Mouse (Mus musculus): ENCODE results near the gene Pard6b. TPM values are rescaled to one million over a fixed set of nuclear protein-coding genes. Genes with fewer than 3 reads are reported as not detected.
A peak's percentile ranks its signal among the peaks of the same experiment; 100 is the strongest.
"Not testable (repeated sequence)": the region's sequence is repeated elsewhere in the genome, so short reads cannot be mapped to it uniquely, and the experiment has no call there.

Gene Pard6b
- polyA plus RNA-seq, 2 experiments from 2014 or later, result 0.48 to 1.1 TPM

- no peak for ATAC-seq
These were observed 22.5 kb downstream of the Pard6b start for GRCm38 (mm10) chr2:168103341-168103740.

GRCm38 (mm10) chr2:168104375-168105144, 23.8 kb downstream of the Pard6b start:
- no peak for ATAC-seq

GRCm38 (mm10) chr2:168105271-168105670, 24.5 kb downstream of the Pard6b start:
- no peak for ATAC-seq

GRCm38 (mm10) chr2:168106701-168107178, 25.9 kb downstream of the Pard6b start:
- no peak for ATAC-seq

GRCm38 (mm10) chr2:168107356-168107755, 26.6 kb downstream of the Pard6b start:
- ATAC-seq, result no peak

GRCm38 (mm10) chr2:168107901-168108300, 27.1 kb downstream of the Pard6b start:
- ATAC-seq, result not testable (repeated sequence)

GRCm38 (mm10) chr2:168111902-168112301, 31.1 kb downstream of the Pard6b start:
- ATAC-seq, result peak; percentile 28

- ATAC-seq, result no peak
These were observed 32.5 kb downstream of the Pard6b start for GRCm38 (mm10) chr2:168113263-168113662.

GRCm38 (mm10) chr2:168113692-168114091, 32.9 kb downstream of the Pard6b start:
- ATAC-seq, result no peak

- no peak for ATAC-seq
These were observed 34.0 kb downstream of the Pard6b start for GRCm38 (mm10) chr2:168114699-168115350.

- ATAC-seq, result no peak
These were observed 35.0 kb downstream of the Pard6b start for GRCm38 (mm10) chr2:168115826-168116225.

GRCm38 (mm10) chr2:168117147-168117546, 36.3 kb downstream of the Pard6b start:
- ATAC-seq, result no peak

GRCm38 (mm10) chr2:168117553-168117952, 36.7 kb downstream of the Pard6b start:
- ATAC-seq, result no peak

GRCm38 (mm10) chr2:168117967-168118366, 37.2 kb downstream of the Pard6b start:
- ATAC-seq, result no peak

GRCm38 (mm10) chr2:168118456-168118855, 37.7 kb downstream of the Pard6b start:
- ATAC-seq, result no peak

GRCm38 (mm10) chr2:168119123-168119522, 38.3 kb downstream of the Pard6b start:
- no peak for ATAC-seq

GRCm38 (mm10) chr2:168120906-168121305, 40.1 kb downstream of the Pard6b start:
- no peak for ATAC-seq

GRCm38 (mm10) chr2:168123652-168124051, 42.8 kb downstream of the Pard6b start:
- no peak for ATAC-seq

GRCm38 (mm10) chr2:168125288-168126089, 44.7 kb downstream of the Pard6b start:
- ATAC-seq, result no peak

GRCm38 (mm10) chr2:168127767-168128166, 47.0 kb downstream of the Pard6b start:
- no peak for ATAC-seq

- peak; percentile 57 for ATAC-seq
These were observed 47.5 kb downstream of the Pard6b start for GRCm38 (mm10) chr2:168128211-168128859.

GRCm38 (mm10) chr2:168130046-168130445, 49.2 kb downstream of the Pard6b start:
- no peak for ATAC-seq

- no peak for ATAC-seq
These were observed 56.4 kb downstream of the Pard6b start for GRCm38 (mm10) chr2:168137161-168137560.

Measured in activated CD4-positive, CD25-positive, alpha-beta regulatory T cell, adult 4 months (primary cell).